Mouse (Mus musculus) midbrain, embryonic 16.5 days (tissue): Measurements from ENCODE around the gene Pnliprp1. TPM values are rescaled to one million over a fixed set of nuclear protein-coding genes. Genes with fewer than 3 reads are reported as not detected.

Source experiments
- ATAC-seq: fragments of 200-750 bp; cut with Nextera tagmentation; 2 replicates; pipeline ENCODE4 v1.8.0; 2017; ENCODE audit warnings: moderate TSS enrichment
- H3K27ac ChIP-seq: fragments of 300-500 bp; sonication (generic); 2 replicates; pipeline ENCODE4 v1.5.1; 2014; ENCODE audit warnings: mild to moderate bottlenecking, low read length, mixed read lengths
- H3K27me3 ChIP-seq: fragments of 300-500 bp; sonication (generic); 2 replicates; pipeline ENCODE4 v1.6.1; 2014; ENCODE audit warnings: low read depth, low read length, mixed read lengths; ENCODE audit not compliant: control insufficient read depth, insufficient read depth
- H3K36me3 ChIP-seq: fragments of 300-500 bp; sonication (generic); 2 replicates; pipeline ENCODE4 v1.6.1; 2014; ENCODE audit warnings: mild to moderate bottlenecking, low read length, moderate library complexity, mixed read lengths; ENCODE audit not compliant: control insufficient read depth, insufficient read depth
- H3K4me1 ChIP-seq: fragments of 300-500 bp; sonication (generic); 2 replicates; pipeline ENCODE4 v1.6.1; 2014; ENCODE audit warnings: mild to moderate bottlenecking, low read length, mixed read lengths; ENCODE audit not compliant: control insufficient read depth, insufficient read depth
- H3K4me2 ChIP-seq: fragments of 300-500 bp; sonication (generic); 2 replicates; pipeline ENCODE4 v1.6.1; 2014; ENCODE audit warnings: mild to moderate bottlenecking, low read length, mixed read lengths
- H3K4me3 ChIP-seq: fragments of 300-500 bp; sonication (generic); 2 replicates; pipeline ENCODE4 v1.5.1; 2014; ENCODE audit warnings: low read depth, mild to moderate bottlenecking, low read length, moderate library complexity, mixed read lengths
- H3K9ac ChIP-seq: fragments of 300-500 bp; sonication (generic); 2 replicates; pipeline ENCODE4 v1.6.1; 2014; ENCODE audit warnings: low read depth, low read length, mixed read lengths
- H3K9me3 ChIP-seq: fragments of 300-500 bp; sonication (generic); replicated peaks from 2 replicates; pipeline ENCODE4 v1.6.1; 2014; ENCODE audit warnings: mild to moderate bottlenecking, low read length, mixed read lengths; ENCODE audit not compliant: control insufficient read depth, poor library complexity, severe bottlenecking
- WGBS: fragments of 180-500 bp; shearing (Covaris S2); extraction: QIAGEN DNeasy Blood & Tissue Kit; methylation state at CpG from one replicate; pipeline ENCODE4 v1.1.7; 2014; 5-methylcytosine and 5-hydroxymethylcytosine counted together
- polyA plus RNA-seq: library from polyadenylated mRNA; unstranded; fragments of >200 nt; fragmentation: Nextera tagmentation; extraction: Ambion mirVana; gene quantifications from 2 replicates; pipeline ENCODE4 v1.2.1, GENCODE M21; 2015

The Pnliprp1 gene
- 0.26 and 0.28 TPM in 2 replicates for polyA plus RNA-seq

- ATAC-seq, result no peak
- H3K4me2 ChIP-seq, result no peak within 1 kb of the TSS
- no peak within 1 kb of the TSS for H3K27ac ChIP-seq
- WGBS, result 49% methylated on average over 5 of the region's 5 CpGs
- no peak within 1 kb of the TSS for H3K9ac ChIP-seq
- H3K4me1 ChIP-seq, result peaks cover 4% of the 10 kb centered on the region
- no peaks in the 10 kb centered on the region for H3K36me3 ChIP-seq
- no peaks in the 10 kb centered on the region for H3K9me3 ChIP-seq
- no peaks in the 10 kb centered on the region for H3K27me3 ChIP-seq
- no peak within 1 kb of the TSS for H3K4me3 ChIP-seq
These were observed at the start of gene Pnliprp1 for GRCm38 (mm10) chr19:58728445-58729031. Pnliprp1 (plus strand) TSS chr19:58728887.

- Histone ChIP-seq H3K4me2 (no peak overlapping the region), H3K4me3 (no peak overlapping the region), H3K4me1 (no peaks in the 10 kb centered on the region), H3K9me3 (no peaks in the 10 kb centered on the region), H3K27ac (no peak overlapping the region), H3K36me3 (no peaks in the 10 kb centered on the region), H3K27me3 (no peaks in the 10 kb centered on the region), H3K9ac (no peak overlapping the region)
- WGBS, result 98% methylated on average over 1 of the region's 1 CpGs
- ATAC-seq, result no peak
These were observed 39.8 kb upstream of the Pnliprp1 start for GRCm38 (mm10) chr19:58688933-58689332.

- no peak overlapping the region for H3K9ac ChIP-seq
These were observed 33.4 kb upstream of the Pnliprp1 start for GRCm38 (mm10) chr19:58695314-58695713.

GRCm38 (mm10) chr19:58696235-58696634, 32.5 kb upstream of the Pnliprp1 start:
- no peaks in the 10 kb centered on the region for H3K4me1 ChIP-seq
- no peaks in the 10 kb centered on the region for H3K36me3 ChIP-seq
- no peak overlapping the region for H3K27ac ChIP-seq
- no peak overlapping the region for H3K4me2 ChIP-seq
- H3K4me3 ChIP-seq, result no peak overlapping the region
- no peak for ATAC-seq
- no peaks in the 10 kb centered on the region for H3K27me3 ChIP-seq
- H3K9ac ChIP-seq, result no peak overlapping the region
- WGBS, result 87% methylated on average over 2 of the region's 2 CpGs
- no peaks in the 10 kb centered on the region for H3K9me3 ChIP-seq

More at GRCm38 (mm10) chr19:58695314-58695713, 33.4 kb upstream of the Pnliprp1 start:
- Histone ChIP-seq H3K27me3 (no peaks in the 10 kb centered on the region), H3K9me3 (no peaks in the 10 kb centered on the region), H3K4me3 (no peak overlapping the region), H3K4me1 (no peaks in the 10 kb centered on the region), H3K36me3 (no peaks in the 10 kb centered on the region), H3K27ac (no peak overlapping the region), H3K4me2 (no peak overlapping the region)
- ATAC-seq, result no peak
- WGBS, result 97% methylated on average over 3 of the region's 3 CpGs

GRCm38 (mm10) chr19:58704556-58704955, 24.1 kb upstream of the Pnliprp1 start:
- Histone ChIP-seq H3K27ac (no peak overlapping the region), H3K4me2 (no peak overlapping the region), H3K36me3 (no peaks in the 10 kb centered on the region), H3K9ac (no peak overlapping the region), H3K9me3 (no peaks in the 10 kb centered on the region), H3K4me3 (no peak overlapping the region), H3K4me1 (no peaks in the 10 kb centered on the region), H3K27me3 (no peaks in the 10 kb centered on the region)
- ATAC-seq, result no peak
- WGBS, result 86% methylated on average over 4 of the region's 4 CpGs

- H3K36me3 ChIP-seq, result no peaks in the 10 kb centered on the region
- H3K9ac ChIP-seq, result no peak overlapping the region
- 70% methylated on average over 3 of the region's 3 CpGs for WGBS
- H3K27me3 ChIP-seq, result no peaks in the 10 kb centered on the region
- no peaks in the 10 kb centered on the region for H3K9me3 ChIP-seq
- H3K4me1 ChIP-seq, result no peaks in the 10 kb centered on the region
- no peak for ATAC-seq
- H3K4me3 ChIP-seq, result no peak overlapping the region
- H3K27ac ChIP-seq, result no peak overlapping the region
- H3K4me2 ChIP-seq, result no peak overlapping the region
These were observed 20.1 kb upstream of the Pnliprp1 start for GRCm38 (mm10) chr19:58708611-58709010.

- H3K4me1 ChIP-seq, result no peaks in the 10 kb centered on the region
- H3K36me3 ChIP-seq, result no peaks in the 10 kb centered on the region
- no peak for ATAC-seq
- 85% methylated on average over 4 of the region's 4 CpGs for WGBS
- no peak overlapping the region for H3K4me3 ChIP-seq
- H3K9ac ChIP-seq, result no peak overlapping the region
- no peak overlapping the region for H3K27ac ChIP-seq
- H3K27me3 ChIP-seq, result no peaks in the 10 kb centered on the region
- H3K9me3 ChIP-seq, result no peaks in the 10 kb centered on the region
- no peak overlapping the region for H3K4me2 ChIP-seq
These were observed 10.8 kb upstream of the Pnliprp1 start for GRCm38 (mm10) chr19:58717925-58718324.

GRCm38 (mm10) chr19:58720439-58720838, 8.2 kb upstream of the Pnliprp1 start:
- no peak overlapping the region for H3K4me3 ChIP-seq
- H3K27ac ChIP-seq, result no peak overlapping the region
- H3K9me3 ChIP-seq, result no peaks in the 10 kb centered on the region
- no peak overlapping the region for H3K4me2 ChIP-seq
- no peaks in the 10 kb centered on the region for H3K36me3 ChIP-seq
- ATAC-seq, result no peak
- H3K27me3 ChIP-seq, result no peaks in the 10 kb centered on the region
- no peak overlapping the region for H3K9ac ChIP-seq
- H3K4me1 ChIP-seq, result no peaks in the 10 kb centered on the region

GRCm38 (mm10) chr19:58726551-58726950, 2.1 kb upstream of the Pnliprp1 start:
- WGBS, result 91% methylated on average over 5 of the region's 5 CpGs
- no peaks in the 10 kb centered on the region for H3K36me3 ChIP-seq
- no peak overlapping the region for H3K4me2 ChIP-seq
- no peaks in the 10 kb centered on the region for H3K9me3 ChIP-seq
- H3K4me1 ChIP-seq, result peaks cover 4% of the 10 kb centered on the region
- H3K27ac ChIP-seq, result no peak overlapping the region
- H3K9ac ChIP-seq, result no peak overlapping the region
- H3K27me3 ChIP-seq, result no peaks in the 10 kb centered on the region
- H3K4me3 ChIP-seq, result no peak overlapping the region
- ATAC-seq, result no peak
